ENCODE assay signal across 9 mouse cellular contexts in the genomic region with DNA sequence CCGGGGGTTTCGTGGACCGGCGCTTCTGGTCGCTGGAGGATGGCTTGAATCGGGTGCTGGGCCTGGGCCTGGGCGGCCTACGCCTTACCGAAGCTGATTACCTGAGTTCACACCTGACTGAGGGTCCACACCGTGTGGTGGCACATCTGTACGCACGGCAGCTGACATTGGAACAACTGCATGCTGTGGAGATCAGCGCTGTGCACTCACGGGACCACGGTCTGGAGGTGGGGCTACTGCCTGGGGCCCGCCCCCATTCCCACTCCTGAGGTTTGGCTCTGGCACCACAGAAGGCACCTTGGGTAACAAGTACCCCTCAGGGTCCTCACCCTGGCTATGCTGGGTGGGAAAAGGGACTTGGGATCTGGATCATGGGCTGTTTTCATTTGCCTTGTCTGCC. TPM values are rescaled to one million over a fixed set of nuclear protein-coding genes. Genes with fewer than 3 reads are reported as not detected.
DNase-seq lines count a peak whose midpoint lies in the region; ATAC-seq and TF ChIP-seq lines count a peak whose summit lies in the region.
"Had no signal": no experiment of that assay in that cellular context is flagged by ENCODE, and none has a peak within 500 bp of the region (broad histone marks: within the 10 kb centered on the region; RNA-seq: fewer than 3 reads in every experiment).

No protein-coding gene starts in this region.

- ATAC-seq in erythroblast, adult 5-6 weeks (replicated peaks; ENCODE audit: low FRiP score, poor library complexity, severe bottlenecking), result peak; percentile 18; the same call in 1 of the 2 replicates
- ATAC-seq in hindbrain, embryonic 15.5 days (ENCODE audit: low FRiP score, low read depth), result peak; percentile 64
- peak; percentile 49 for ATAC-seq in limb, embryonic 15.5 days (ENCODE audit: insufficient number of reproducible peaks, low FRiP score, low TSS enrichment, low read depth)
- ATAC-seq in midbrain, embryonic 14.5 days (ENCODE audit: low FRiP score, low TSS enrichment), result peak; percentile 66

- peak overlapping the region; percentile 96 for H3K27ac ChIP-seq in layer of hippocampus, adult 2 months
- peak overlapping the region; percentile 91 for H3K27ac ChIP-seq in hindbrain, embryonic 15.5 days (replicated peaks)
- peak overlapping the region; percentile 91 for H3K27ac ChIP-seq in limb, embryonic 15.5 days
- peak overlapping the region; percentile 78 for H3K27ac ChIP-seq in midbrain, embryonic 14.5 days (replicated peaks; ENCODE audit: low read depth, low read length)

- no peaks in the 10 kb centered on the region for H3K9me3 ChIP-seq in hindbrain, embryonic 15.5 days
- no peaks in the 10 kb centered on the region for H3K9me3 ChIP-seq in limb, embryonic 15.5 days
- H3K9me3 ChIP-seq in midbrain, embryonic 14.5 days (ENCODE audit: control insufficient read depth, low read length), result no peaks in the 10 kb centered on the region

- H3K4me3 ChIP-seq in layer of hippocampus, adult 2 months, result peak overlapping the region; percentile 80
- peak overlapping the region; percentile 92 for H3K4me3 ChIP-seq in hindbrain, embryonic 15.5 days
- peak overlapping the region; percentile 92 for H3K4me3 ChIP-seq in limb, embryonic 15.5 days
- peak overlapping the region; percentile 72 for H3K4me3 ChIP-seq in midbrain, embryonic 14.5 days (replicated peaks; ENCODE audit: low read depth, low read length)

- H3K36me3 ChIP-seq in hindbrain, embryonic 15.5 days, result peaks cover 65% of the 10 kb centered on the region
- H3K36me3 ChIP-seq in limb, embryonic 15.5 days, result peaks cover 81% of the 10 kb centered on the region
- peaks cover 76% of the 10 kb centered on the region for H3K36me3 ChIP-seq in midbrain, embryonic 14.5 days (ENCODE audit: control insufficient read depth, insufficient read depth, low read length)

- H3K27me3 ChIP-seq in hindbrain, embryonic 15.5 days, result no peaks in the 10 kb centered on the region
- no peaks in the 10 kb centered on the region for H3K27me3 ChIP-seq in limb, embryonic 15.5 days
- H3K27me3 ChIP-seq in midbrain, embryonic 14.5 days (ENCODE audit: control insufficient read depth, insufficient read depth, low read length), result no peaks in the 10 kb centered on the region

- DNase-seq in layer of hippocampus, adult 2 months (ENCODE audit: low spot score in 2 of 2), result no peak
- no peak for DNase-seq in layer of hippocampus, adult 8-10 months (ENCODE audit: low spot score in 2 of 2)
- DNase-seq in Muller cell, postnatal 12 days (ENCODE audit: inconsistent ontology term), result peak; percentile 69
- DNase-seq in midbrain, embryonic 14.5 days, result peak; percentile 54
- DNase-seq in thymus, postnatal 0 days (ENCODE audit: low spot score), result no peak

- 2% methylated on average over 16 of the region's 16 CpGs for WGBS in hindbrain, embryonic 15.5 days
- under 1% methylated on average over 16 of the region's 16 CpGs for WGBS in limb, embryonic 15.5 days
- WGBS in midbrain, embryonic 14.5 days, result 3% methylated on average over 16 of the region's 16 CpGs

- H3K9ac ChIP-seq in hindbrain, embryonic 15.5 days, result peak overlapping the region; percentile 99
- peak overlapping the region; percentile 95 for H3K9ac ChIP-seq in limb, embryonic 15.5 days
- H3K9ac ChIP-seq in midbrain, embryonic 14.5 days (replicated peaks; ENCODE audit: low read length), result peak overlapping the region; percentile 78

- TF ChIP-seq CTCF in layer of hippocampus, adult 2 months (conservative IDR thresholded peaks at IDR 0.05), result no peak

- H3K4me2 ChIP-seq in hindbrain, embryonic 15.5 days, result peak overlapping the region; percentile 96
- H3K4me2 ChIP-seq in limb, embryonic 15.5 days, result peak overlapping the region; percentile 82
- peak overlapping the region; percentile 93 for H3K4me2 ChIP-seq in midbrain, embryonic 14.5 days (ENCODE audit: low read length)

- peaks cover 22% of the 10 kb centered on the region for H3K4me1 ChIP-seq in hindbrain, embryonic 15.5 days (replicated peaks)
- H3K4me1 ChIP-seq in limb, embryonic 15.5 days, result peaks cover 18% of the 10 kb centered on the region
- H3K4me1 ChIP-seq in midbrain, embryonic 14.5 days (ENCODE audit: control insufficient read depth, insufficient read depth, low read length), result peaks cover 9% of the 10 kb centered on the region

RNA-seq across cellular contexts. Expression of a gene that starts 0.9 kb away (rescaled TPM):
- total RNA-seq in layer of hippocampus, adult 2 months (2021), result 10 to 100 TPM; 79.1 to 79.6 TPM
- total RNA-seq in layer of hippocampus, adult 8-10 months (2022), result 10 to 100 TPM; 75.3 to 81.3 (median 78.2) TPM
- total RNA-seq in erythroblast, adult 5-6 weeks (2015; ENCODE audit: low replicate concordance), result 5.0 and 6.9 TPM in 2 replicates
- 0.51 and 2.2 TPM in 2 replicates for total RNA-seq in erythroblast, adult 5-6 weeks (2017; ENCODE audit: low replicate concordance)
- 128 and 130 TPM in 2 replicates for polyA plus RNA-seq in hindbrain, embryonic 15.5 days (2015; fragmentation: Nextera tagmentation; extraction: Ambion mirVana)
- polyA plus RNA-seq in limb, embryonic 15.5 days (2015; fragmentation: Nextera tagmentation; extraction: Ambion mirVana), result 147 and 151 TPM in 2 replicates
- 116 and 122 TPM in 2 replicates for polyA plus RNA-seq in midbrain, embryonic 14.5 days (2014; fragmentation: Nextera tagmentation; extraction: Ambion mirVana)
- 150 and 151 TPM in 2 replicates for polyA plus RNA-seq in thymus, postnatal 0 days (2015; fragmentation: Nextera tagmentation; extraction: Ambion mirVana)

RNA-seq across cellular contexts. Expression of a gene that starts 24.6 kb away (rescaled TPM):
- total RNA-seq in layer of hippocampus, adult 2 months (2021), result 10 to 100 TPM; 75.8 to 98.0 TPM
- 10 to 100 TPM; 67.3 to 90.8 (median 81.5) TPM for total RNA-seq in layer of hippocampus, adult 8-10 months (2022)
- total RNA-seq in erythroblast, adult 5-6 weeks (2015; ENCODE audit: low replicate concordance), result 14.4 and 17.3 TPM in 2 replicates
- 16.4 and 25.0 TPM in 2 replicates for total RNA-seq in erythroblast, adult 5-6 weeks (2017; ENCODE audit: low replicate concordance)
- 71.4 and 71.9 TPM in 2 replicates for polyA plus RNA-seq in hindbrain, embryonic 15.5 days (2015; fragmentation: Nextera tagmentation; extraction: Ambion mirVana)
- 63.2 and 67.3 TPM in 2 replicates for polyA plus RNA-seq in limb, embryonic 15.5 days (2015; fragmentation: Nextera tagmentation; extraction: Ambion mirVana)
- polyA plus RNA-seq in midbrain, embryonic 14.5 days (2014; fragmentation: Nextera tagmentation; extraction: Ambion mirVana), result 69.8 and 70.6 TPM in 2 replicates
- polyA plus RNA-seq in thymus, postnatal 0 days (2015; fragmentation: Nextera tagmentation; extraction: Ambion mirVana), result 45.3 and 50.3 TPM in 2 replicates

RNA-seq across cellular contexts. Expression of a gene that starts 53.4 kb away (rescaled TPM):
- total RNA-seq in layer of hippocampus, adult 2 months (2021), result 100 to 1,000 TPM; 211 to 212 TPM
- 100 to 1,000 TPM; 204 to 222 (median 214) TPM for total RNA-seq in layer of hippocampus, adult 8-10 months (2022)
- 5.9 and 6.5 TPM in 2 replicates for total RNA-seq in erythroblast, adult 5-6 weeks (2015; ENCODE audit: low replicate concordance)
- 2.0 and 3.3 TPM in 2 replicates for total RNA-seq in erythroblast, adult 5-6 weeks (2017; ENCODE audit: low replicate concordance)
- polyA plus RNA-seq in hindbrain, embryonic 15.5 days (2015; fragmentation: Nextera tagmentation; extraction: Ambion mirVana), result 118 and 126 TPM in 2 replicates
- 85.9 and 89.9 TPM in 2 replicates for polyA plus RNA-seq in limb, embryonic 15.5 days (2015; fragmentation: Nextera tagmentation; extraction: Ambion mirVana)
- 117 and 123 TPM in 2 replicates for polyA plus RNA-seq in midbrain, embryonic 14.5 days (2014; fragmentation: Nextera tagmentation; extraction: Ambion mirVana)
- polyA plus RNA-seq in thymus, postnatal 0 days (2015; fragmentation: Nextera tagmentation; extraction: Ambion mirVana), result 31.1 and 31.7 TPM in 2 replicates

RNA-seq across cellular contexts. Expression of a gene that starts 58.2 kb away (rescaled TPM):
- not detected for total RNA-seq in layer of hippocampus, adult 2 months (2021)
- not detected for total RNA-seq in layer of hippocampus, adult 8-10 months (2022)
- total RNA-seq in erythroblast, adult 5-6 weeks (2015; ENCODE audit: low replicate concordance), result not detected in 2 replicates
- not detected in 2 replicates for total RNA-seq in erythroblast, adult 5-6 weeks (2017; ENCODE audit: low replicate concordance)
- not detected in 2 replicates for polyA plus RNA-seq in hindbrain, embryonic 15.5 days (2015; fragmentation: Nextera tagmentation; extraction: Ambion mirVana)
- polyA plus RNA-seq in limb, embryonic 15.5 days (2015; fragmentation: Nextera tagmentation; extraction: Ambion mirVana), result not detected in 2 replicates
- polyA plus RNA-seq in midbrain, embryonic 14.5 days (2014; fragmentation: Nextera tagmentation; extraction: Ambion mirVana), result not detected in 2 replicates
- 0.05 and 0.14 TPM in 2 replicates for polyA plus RNA-seq in thymus, postnatal 0 days (2015; fragmentation: Nextera tagmentation; extraction: Ambion mirVana)
- total RNA-seq: left cerebral cortex, postnatal 36 days had no signal

RNA-seq across cellular contexts. Expression of a gene that starts 59.3 kb away (rescaled TPM):
- 10 to 100 TPM; 95.8 to 96.4 TPM for total RNA-seq in layer of hippocampus, adult 2 months (2021)
- 10 to 100 TPM; 76.3 to 89.8 (median 82.7) TPM for total RNA-seq in layer of hippocampus, adult 8-10 months (2022)
- total RNA-seq in erythroblast, adult 5-6 weeks (2015; ENCODE audit: low replicate concordance), result 26.8 and 39.6 TPM in 2 replicates
- 9.5 and 18.3 TPM in 2 replicates for total RNA-seq in erythroblast, adult 5-6 weeks (2017; ENCODE audit: low replicate concordance)
- 51.1 and 69.2 TPM in 2 replicates for polyA plus RNA-seq in hindbrain, embryonic 15.5 days (2015; fragmentation: Nextera tagmentation; extraction: Ambion mirVana)
- polyA plus RNA-seq in limb, embryonic 15.5 days (2015; fragmentation: Nextera tagmentation; extraction: Ambion mirVana), result 43.4 and 49.3 TPM in 2 replicates
- 49.4 and 53.2 TPM in 2 replicates for polyA plus RNA-seq in midbrain, embryonic 14.5 days (2014; fragmentation: Nextera tagmentation; extraction: Ambion mirVana)
- polyA plus RNA-seq in thymus, postnatal 0 days (2015; fragmentation: Nextera tagmentation; extraction: Ambion mirVana), result 57.5 and 62.3 TPM in 2 replicates

Comparison
In these comparisons a context has a peak if more than half of its experiments do, and no peak if none do; other contexts are left out.
1. DNase-seq: peak in Muller cell, postnatal 12 days (single experiment) and midbrain, embryonic 14.5 days (single experiment); none in layer of hippocampus, adult 2 months (0 of 2), layer of hippocampus, adult 8-10 months (0 of 2) and thymus, postnatal 0 days (single experiment).
2. Peak in every context shown above with its lines, with median percentiles within 50 percentile points of each other: H3K27ac ChIP-seq, H3K4me3 ChIP-seq, ATAC-seq, H3K4me2 ChIP-seq and H3K9ac ChIP-seq.